ENCODE assay signal across 9 mouse cellular contexts in genomic region chr13:56563075-56563474, GRCm38 (mm10). TPM values are rescaled to one million over a fixed set of nuclear protein-coding genes. Genes with fewer than 3 reads are reported as not detected.
DNase-seq lines count a peak whose midpoint lies in the region; ATAC-seq and TF ChIP-seq lines count a peak whose summit lies in the region.
"Had no signal": no experiment of that assay in that cellular context is flagged by ENCODE, and none has a peak within 500 bp of the region (broad histone marks: within the 10 kb centered on the region; RNA-seq: fewer than 3 reads in every experiment).

No protein-coding gene starts in this region.

- H3K27ac ChIP-seq in forebrain, embryonic 14.5 days (ENCODE audit: low read depth, low read length) = no peak overlapping the region
- no peak overlapping the region for H3K27ac ChIP-seq in forebrain, embryonic 16.5 days (ENCODE audit: low read length)
- H3K27ac ChIP-seq in midbrain, embryonic 10.5 days (replicated peaks) = no peak overlapping the region
- no peak overlapping the region for H3K27ac ChIP-seq in midbrain, embryonic 13.5 days
- H3K27ac ChIP-seq in olfactory bulb, adult 2 months (ENCODE audit: insufficient read depth, low read depth, low read length) = no peak overlapping the region
- H3K27ac ChIP-seq: lung, embryonic 15.5 days had no signal

- no peak overlapping the region for H3K4me2 ChIP-seq in forebrain, embryonic 14.5 days (ENCODE audit: low read length)
- no peak overlapping the region for H3K4me2 ChIP-seq in forebrain, embryonic 16.5 days (ENCODE audit: low read length)
- H3K4me2 ChIP-seq in midbrain, embryonic 13.5 days (replicated peaks) = no peak overlapping the region
- H3K4me2 ChIP-seq: lung, embryonic 15.5 days had no signal

- no peaks in the 10 kb centered on the region for H3K9me3 ChIP-seq in forebrain, embryonic 14.5 days (replicated peaks; ENCODE audit: control insufficient read depth, low read length)
- no peaks in the 10 kb centered on the region for H3K9me3 ChIP-seq in forebrain, embryonic 16.5 days (ENCODE audit: control insufficient read depth, low read length)
- no peaks in the 10 kb centered on the region for H3K9me3 ChIP-seq in midbrain, embryonic 10.5 days (replicated peaks)
- H3K9me3 ChIP-seq in midbrain, embryonic 13.5 days = no peaks in the 10 kb centered on the region
- H3K9me3 ChIP-seq: lung, embryonic 15.5 days had no signal

- DNase-seq in forebrain, embryonic 14.5 days (ENCODE audit: low spot score) = peak; percentile 35
- DNase-seq in midbrain, embryonic 10.5 days (ENCODE audit: low spot score) = peak; percentile 36
- peak; percentile 62 for DNase-seq in adrenal gland, postnatal 14 days
- DNase-seq in heart, postnatal 4 days = peak; percentile 61
- DNase-seq in Muller cell, postnatal 12 days (ENCODE audit: inconsistent ontology term) = no peak

- no peaks in the 10 kb centered on the region for H3K27me3 ChIP-seq in forebrain, embryonic 14.5 days (replicated peaks; ENCODE audit: control insufficient read depth, insufficient read depth, low read length)
- no peaks in the 10 kb centered on the region for H3K27me3 ChIP-seq in forebrain, embryonic 16.5 days (replicated peaks; ENCODE audit: control insufficient read depth, insufficient read depth, low read length)
- 0 out of 2 replicates have a peak, but pooled peaks cover 6% of the 10 kb centered on the region for H3K27me3 ChIP-seq in midbrain, embryonic 10.5 days (ENCODE audit: low read depth, poor library complexity, severe bottlenecking)
- 0 out of 2 replicates have a peak, but pooled peaks cover 13% of the 10 kb centered on the region for H3K27me3 ChIP-seq in midbrain, embryonic 13.5 days
- H3K27me3 ChIP-seq: lung, embryonic 15.5 days had no signal

- no peak overlapping the region for H3K9ac ChIP-seq in forebrain, embryonic 14.5 days (ENCODE audit: low read length)
- H3K9ac ChIP-seq in forebrain, embryonic 16.5 days (replicated peaks; ENCODE audit: low read depth, low read length) = no peak overlapping the region
- H3K9ac ChIP-seq in midbrain, embryonic 13.5 days (replicated peaks) = no peak overlapping the region
- H3K9ac ChIP-seq: lung, embryonic 15.5 days had no signal

- H3K4me3 ChIP-seq in forebrain, embryonic 14.5 days (ENCODE audit: low read depth, low read length) = no peak overlapping the region
- no peak overlapping the region for H3K4me3 ChIP-seq in forebrain, embryonic 16.5 days (replicated peaks; ENCODE audit: low read length)
- no peak overlapping the region for H3K4me3 ChIP-seq in midbrain, embryonic 10.5 days
- no peak overlapping the region for H3K4me3 ChIP-seq in midbrain, embryonic 13.5 days (replicated peaks)
- H3K4me3 ChIP-seq in olfactory bulb, adult 2 months (ENCODE audit: insufficient read depth, low read depth, low read length) = no peak overlapping the region
- H3K4me3 ChIP-seq: lung, embryonic 15.5 days had no signal

- TF ChIP-seq POLR2A in olfactory bulb, adult 2 months (IDR thresholded peaks at IDR 0.05; ENCODE audit: insufficient read depth, low read depth, low read length) = no peak

- peak; percentile 58; the same call in 1 of the 2 replicates for TF ChIP-seq CTCF in olfactory bulb, adult 2 months (IDR thresholded peaks at IDR 0.05; ENCODE audit: insufficient read depth, low read depth, low read length)

- H3K36me3 ChIP-seq in forebrain, embryonic 14.5 days (ENCODE audit: control insufficient read depth, insufficient read depth, low read length) = no peaks in the 10 kb centered on the region
- no peaks in the 10 kb centered on the region for H3K36me3 ChIP-seq in forebrain, embryonic 16.5 days (ENCODE audit: control insufficient read depth, insufficient read depth)
- no peaks in the 10 kb centered on the region for H3K36me3 ChIP-seq in midbrain, embryonic 10.5 days
- no peaks in the 10 kb centered on the region for H3K36me3 ChIP-seq in midbrain, embryonic 13.5 days
- H3K36me3 ChIP-seq: lung, embryonic 15.5 days had no signal

- ATAC-seq in forebrain, embryonic 14.5 days = no peak
- no peak for ATAC-seq in forebrain, embryonic 16.5 days
- ATAC-seq in midbrain, embryonic 13.5 days = no peak

- H3K4me1 ChIP-seq in forebrain, embryonic 14.5 days (ENCODE audit: control insufficient read depth, insufficient read depth, low read length) = peaks cover 3% of the 10 kb centered on the region; the same call in 1 of the 2 replicates
- no peaks in the 10 kb centered on the region for H3K4me1 ChIP-seq in forebrain, embryonic 16.5 days (replicated peaks; ENCODE audit: control insufficient read depth, insufficient read depth, low read length)
- peaks cover 13% of the 10 kb centered on the region for H3K4me1 ChIP-seq in midbrain, embryonic 10.5 days
- H3K4me1 ChIP-seq in midbrain, embryonic 13.5 days (replicated peaks) = peaks cover 3% of the 10 kb centered on the region; the same call in 1 of the 2 replicates
- H3K4me1 ChIP-seq in olfactory bulb, adult 2 months (ENCODE audit: control insufficient read depth, insufficient read depth, low read length) = no peaks in the 10 kb centered on the region

- WGBS in forebrain, embryonic 14.5 days = 35% methylated on average over 6 of the region's 6 CpGs
- 42% methylated on average over 6 of the region's 6 CpGs for WGBS in forebrain, embryonic 16.5 days
- WGBS in midbrain, embryonic 10.5 days = 49% methylated on average over 6 of the region's 6 CpGs
- WGBS in midbrain, embryonic 13.5 days = 41% methylated on average over 6 of the region's 6 CpGs
- 28% methylated on average over 6 of the region's 6 CpGs for WGBS in olfactory bulb, adult 2 months

RNA-seq across cellular contexts. Expression of gene Lect2, which starts 14.8 kb away (rescaled TPM):
- polyA plus RNA-seq in forebrain, embryonic 14.5 days (2014; fragmentation: Nextera tagmentation; extraction: Ambion mirVana) = not detected in 2 replicates
- not detected in 2 replicates for polyA plus RNA-seq in forebrain, embryonic 16.5 days (2015; fragmentation: Nextera tagmentation; extraction: Ambion mirVana)
- not detected in 2 replicates for polyA plus RNA-seq in midbrain, embryonic 10.5 days (2016; fragmentation: Nextera tagmentation; extraction: Ambion mirVana)
- not detected in 2 replicates for polyA plus RNA-seq in midbrain, embryonic 13.5 days (2015; fragmentation: Nextera tagmentation; extraction: Ambion mirVana)
- 1.3 and 46.7 TPM in 2 replicates for total RNA-seq in adrenal gland, postnatal 14 days (2021)
- not detected for total RNA-seq in heart, postnatal 4 days (2021)
- polyA plus RNA-seq in olfactory bulb, adult 2 months (2012; ENCODE audit: insufficient read depth, insufficient read length, low replicate concordance, missing spikeins) = not detected in 2 replicates
- polyA plus RNA-seq: lung, embryonic 15.5 days had no signal

RNA-seq across cellular contexts. Expression of gene Fbxl21, which starts 40.8 kb away (rescaled TPM):
- 2.9 and 3.5 TPM in 2 replicates for polyA plus RNA-seq in forebrain, embryonic 14.5 days (2014; fragmentation: Nextera tagmentation; extraction: Ambion mirVana)
- polyA plus RNA-seq in forebrain, embryonic 16.5 days (2015; fragmentation: Nextera tagmentation; extraction: Ambion mirVana) = 1.8 and 2.9 TPM in 2 replicates
- polyA plus RNA-seq in midbrain, embryonic 10.5 days (2016; fragmentation: Nextera tagmentation; extraction: Ambion mirVana) = 1.4 and 1.6 TPM in 2 replicates
- 2.5 and 2.6 TPM in 2 replicates for polyA plus RNA-seq in midbrain, embryonic 13.5 days (2015; fragmentation: Nextera tagmentation; extraction: Ambion mirVana)
- 2.7 and 3.0 TPM in 2 replicates for total RNA-seq in adrenal gland, postnatal 14 days (2021)
- under 1 TPM; 0.72 to 0.88 TPM for total RNA-seq in heart, postnatal 4 days (2021)
- not detected in 2 replicates for polyA plus RNA-seq in olfactory bulb, adult 2 months (2012; ENCODE audit: insufficient read depth, insufficient read length, low replicate concordance, missing spikeins)

RNA-seq across cellular contexts. Expression of gene Tgfbi, which starts 46.2 kb away (rescaled TPM):
- polyA plus RNA-seq in forebrain, embryonic 14.5 days (2014; fragmentation: Nextera tagmentation; extraction: Ambion mirVana) = 3.0 and 3.8 TPM in 2 replicates
- 3.8 and 4.7 TPM in 2 replicates for polyA plus RNA-seq in forebrain, embryonic 16.5 days (2015; fragmentation: Nextera tagmentation; extraction: Ambion mirVana)
- 23.2 and 29.8 TPM in 2 replicates for polyA plus RNA-seq in midbrain, embryonic 10.5 days (2016; fragmentation: Nextera tagmentation; extraction: Ambion mirVana)
- 4.0 and 4.8 TPM in 2 replicates for polyA plus RNA-seq in midbrain, embryonic 13.5 days (2015; fragmentation: Nextera tagmentation; extraction: Ambion mirVana)
- total RNA-seq in adrenal gland, postnatal 14 days (2021) = 40.1 and 59.6 TPM in 2 replicates
- total RNA-seq in heart, postnatal 4 days (2021) = 10 to 100 TPM; 20.0 to 24.1 TPM
- not detected in 2 replicates for polyA plus RNA-seq in olfactory bulb, adult 2 months (2012; ENCODE audit: insufficient read depth, insufficient read length, low replicate concordance, missing spikeins)
